Mouse (Mus musculus): ENCODE data around the gene Wipi2.

Gene Wipi2

DNA sequence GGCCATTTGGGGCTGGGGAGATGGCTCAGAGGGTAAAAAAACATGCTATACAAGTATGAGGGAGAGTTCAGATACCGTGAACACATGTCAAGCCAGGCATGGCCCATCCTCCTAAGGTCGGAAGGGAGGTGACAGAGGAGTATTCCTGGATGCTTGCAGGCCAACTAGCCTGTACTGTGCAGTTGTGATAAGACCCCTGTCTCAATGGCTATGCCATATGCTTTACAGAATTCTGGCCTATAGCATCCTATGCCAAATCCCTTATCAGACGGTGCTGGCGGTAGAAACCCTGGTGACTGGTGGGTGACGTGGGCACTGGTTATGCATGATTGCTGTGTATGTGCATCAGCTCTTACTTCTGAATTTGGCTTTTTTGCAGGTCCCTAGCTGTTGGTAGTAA is 10.3 kb downstream of the Wipi2 start:
- DNase-seq = no peak

DNA sequence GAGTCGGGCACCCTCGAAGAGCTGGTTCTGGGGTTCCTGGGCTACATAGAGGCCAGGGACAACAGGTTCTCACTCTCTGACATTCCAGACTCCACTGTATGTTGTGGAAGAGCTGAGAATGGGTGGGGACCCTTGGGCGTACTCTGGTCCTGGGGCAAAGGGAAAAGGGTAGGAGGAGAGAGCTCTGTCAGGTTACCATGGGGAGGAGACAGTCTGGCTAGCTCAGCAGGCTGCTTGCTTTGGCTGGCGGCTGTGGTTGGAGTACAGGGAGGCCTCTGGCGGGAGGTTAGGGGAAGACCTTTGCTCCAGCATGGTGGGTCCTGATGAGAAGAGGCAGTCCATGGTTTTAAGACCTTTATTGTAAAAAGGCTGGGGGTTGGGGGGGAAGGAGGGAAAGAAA is 12.6 kb downstream of the Wipi2 start:
- no peak for DNase-seq

DNA sequence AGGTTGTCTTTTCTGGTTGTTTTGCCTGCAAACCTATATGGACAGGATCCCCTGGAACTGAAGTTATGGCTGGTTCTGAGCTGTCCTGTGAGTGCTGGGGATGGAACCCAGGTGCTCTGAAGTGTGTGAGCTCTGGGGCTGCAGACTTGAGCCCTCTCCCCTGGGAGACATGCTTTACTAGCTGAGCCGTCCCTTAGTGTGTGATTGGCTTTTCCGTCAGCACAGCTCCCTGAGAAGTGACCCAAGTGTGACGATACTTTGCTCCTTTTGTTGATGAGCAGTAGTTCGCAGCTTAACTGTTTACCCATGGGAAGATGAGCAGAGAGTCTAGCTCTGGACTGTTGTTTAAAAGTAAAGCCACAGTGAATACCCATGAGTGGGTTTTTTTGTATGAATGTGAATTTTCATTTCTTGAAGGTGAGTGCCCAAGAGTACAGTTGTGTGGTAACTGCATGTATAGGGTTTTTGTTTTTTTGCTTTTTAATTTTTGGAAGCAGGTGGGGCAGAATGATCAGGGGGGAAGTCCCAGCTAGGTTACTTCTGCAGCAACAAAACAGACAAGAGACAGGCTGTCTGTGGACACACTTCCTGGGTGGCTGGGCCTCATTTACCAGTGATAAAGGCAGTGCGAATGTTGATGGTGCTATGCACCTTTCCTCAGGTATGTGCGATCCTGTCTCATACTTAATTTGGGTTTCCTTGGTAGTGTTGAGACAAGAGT is 14.0 kb downstream of the Wipi2 start:
- DNase-seq = no peak

DNA sequence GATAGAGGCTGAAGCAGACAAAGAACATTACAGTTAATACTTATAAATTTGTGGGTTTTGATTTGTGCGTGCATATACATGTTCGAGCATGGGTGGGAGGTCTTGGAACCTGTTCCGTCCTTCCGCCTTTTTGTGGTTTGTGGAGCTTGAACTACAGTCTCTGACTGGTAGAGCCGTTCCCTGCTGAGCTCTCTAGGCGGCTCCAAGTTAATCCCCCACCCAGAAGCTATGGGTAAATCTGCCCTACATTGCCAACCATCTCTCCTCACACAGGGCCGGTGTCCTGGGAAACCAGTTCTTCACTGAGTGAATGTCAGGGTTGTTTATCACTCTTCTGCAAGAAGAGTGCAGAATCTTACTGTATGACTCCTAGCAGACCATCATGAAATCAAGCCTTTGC is 20.7 kb downstream of the Wipi2 start:
- DNase-seq = no peak

DNA sequence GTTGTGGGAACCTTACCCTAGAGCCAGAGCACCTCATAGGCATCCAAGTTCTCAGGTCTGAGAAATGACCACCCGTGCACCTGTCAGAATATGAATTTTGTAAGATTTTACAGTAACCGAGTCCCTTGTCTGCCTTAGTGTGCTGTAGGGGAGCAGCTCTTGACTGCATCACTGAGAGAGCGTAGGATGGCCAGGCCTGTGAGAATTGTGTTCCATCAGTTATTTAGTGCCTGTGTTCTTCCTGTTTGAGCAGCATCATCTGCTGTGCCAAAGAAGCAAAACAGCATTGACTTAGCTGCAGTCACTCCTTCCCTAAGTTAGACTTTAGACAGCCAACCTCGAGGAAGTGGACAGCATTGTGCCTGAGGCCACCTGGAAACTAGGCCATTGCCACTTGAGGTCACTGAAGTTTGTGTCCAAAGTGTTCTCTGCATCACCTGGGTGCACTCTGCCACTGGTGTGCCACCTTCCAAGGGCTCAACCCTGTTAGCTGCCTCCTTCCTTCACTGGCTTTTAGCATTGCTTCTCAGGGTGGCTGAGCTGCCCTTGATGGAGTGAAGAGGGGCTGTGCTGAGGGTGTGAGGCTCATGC is 22.1 kb downstream of the Wipi2 start:
- no peak for DNase-seq

DNA sequence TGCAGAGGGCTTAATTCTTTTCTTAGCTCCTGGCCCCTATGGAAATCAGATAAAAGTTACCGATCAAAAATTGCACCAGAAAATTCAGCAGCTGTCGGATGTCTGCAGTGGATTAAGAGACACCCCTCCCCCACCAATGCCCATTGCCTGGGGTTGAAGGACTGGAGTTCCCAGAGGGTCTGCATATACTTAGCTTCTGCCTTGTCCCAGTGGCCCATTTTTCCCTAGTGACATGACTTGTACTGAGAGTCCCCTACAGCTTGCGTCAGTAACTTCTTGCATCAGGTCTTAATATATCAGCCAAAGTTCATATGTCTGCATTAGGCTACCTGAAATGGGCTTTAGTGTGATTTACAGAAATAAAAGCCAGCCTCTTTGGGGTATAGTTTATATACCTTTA is 22.9 kb downstream of the Wipi2 start:
- DNase-seq = no peak

DNA sequence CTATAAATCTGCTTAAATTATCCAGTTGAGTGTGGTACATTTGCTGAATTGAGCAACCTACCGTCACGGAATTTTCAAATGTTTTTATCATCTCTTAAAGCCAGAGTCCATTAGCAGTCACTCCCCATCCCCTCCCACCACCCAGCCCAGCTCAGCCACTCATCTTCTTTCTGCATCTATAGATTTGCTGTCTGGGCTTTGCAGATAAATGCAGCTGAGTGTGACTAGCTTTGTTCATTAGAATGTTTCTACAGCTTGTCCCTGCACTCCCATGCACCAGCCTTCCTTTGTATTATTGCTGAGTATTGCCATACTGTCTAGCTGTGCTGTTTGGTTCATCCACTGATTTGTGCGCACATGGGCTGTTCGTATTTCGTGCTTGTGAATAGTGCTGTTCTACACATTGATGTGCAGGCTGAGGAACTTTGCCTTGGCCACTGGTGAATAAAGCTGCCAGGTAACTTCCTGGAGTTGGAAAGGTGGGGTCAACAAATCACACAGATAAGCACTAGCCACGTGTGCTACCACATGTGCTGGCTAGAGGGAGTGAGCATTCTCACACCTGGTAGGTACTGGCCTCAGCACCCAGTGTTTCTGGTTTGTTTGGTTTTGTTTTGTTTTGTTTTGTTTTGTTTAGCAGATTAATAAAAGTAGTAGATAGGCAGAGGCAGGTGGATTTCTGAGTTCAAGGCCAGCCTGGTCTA is 23.4 kb downstream of the Wipi2 start:
- no peak for DNase-seq

DNA sequence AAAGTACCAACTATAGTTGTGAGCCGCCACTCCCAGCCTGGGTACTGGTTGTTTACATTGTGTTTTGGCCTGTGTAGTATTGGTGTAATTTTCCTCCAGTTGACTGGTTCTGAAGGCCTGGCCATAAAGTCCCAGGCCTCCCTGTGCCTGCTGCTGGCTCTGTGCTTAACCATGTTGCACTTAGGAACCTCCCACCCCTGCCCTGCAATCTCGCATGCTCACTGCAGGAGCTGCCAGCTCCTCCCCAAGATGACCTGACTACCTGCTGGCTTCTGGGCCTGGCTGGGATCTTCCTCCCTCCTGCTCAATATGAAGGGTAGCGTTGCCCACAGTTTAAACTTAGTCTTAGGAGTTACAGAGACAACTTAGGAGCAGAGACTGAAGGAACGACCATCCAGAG is 24.8 kb downstream of the Wipi2 start:
- DNase-seq = no peak

DNA sequence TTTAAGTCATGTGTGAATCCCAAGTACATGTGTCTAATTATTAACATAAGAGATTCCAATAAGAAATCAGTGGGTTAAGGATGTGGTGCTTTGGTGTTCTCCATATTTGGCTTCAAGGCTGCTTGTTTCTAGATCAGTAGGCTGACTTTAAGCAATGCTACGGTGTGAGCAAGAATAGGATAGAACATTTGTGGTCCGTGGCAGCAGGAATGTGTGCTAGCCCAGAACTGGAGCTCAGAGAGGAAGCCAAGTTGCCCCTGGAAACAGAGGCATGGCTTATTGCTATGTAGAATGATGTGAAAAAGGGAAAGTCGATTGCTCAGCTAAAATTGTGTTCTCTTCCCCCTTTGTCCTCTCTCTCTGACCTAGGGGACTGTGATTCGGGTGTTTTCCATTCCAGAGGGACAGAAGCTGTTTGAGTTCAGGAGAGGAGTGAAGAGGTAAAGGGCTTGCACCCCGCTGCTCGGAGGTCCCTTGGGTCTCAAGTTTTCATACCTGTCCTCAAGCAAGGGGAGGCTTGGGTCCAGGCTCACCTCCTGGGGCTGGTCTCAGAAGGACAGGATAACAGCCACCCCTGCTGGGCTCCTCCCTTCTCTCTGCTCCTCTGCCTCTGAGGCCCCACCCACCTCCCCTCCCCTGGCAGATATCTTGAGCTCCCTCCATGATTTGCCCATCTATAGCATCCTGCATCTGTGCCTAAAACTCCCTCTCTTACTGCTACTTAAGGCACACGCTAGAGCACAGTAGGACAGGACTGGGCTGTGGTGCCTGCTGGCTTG is 33.3 kb downstream of the Wipi2 start:
- DNase-seq = no peak

DNA sequence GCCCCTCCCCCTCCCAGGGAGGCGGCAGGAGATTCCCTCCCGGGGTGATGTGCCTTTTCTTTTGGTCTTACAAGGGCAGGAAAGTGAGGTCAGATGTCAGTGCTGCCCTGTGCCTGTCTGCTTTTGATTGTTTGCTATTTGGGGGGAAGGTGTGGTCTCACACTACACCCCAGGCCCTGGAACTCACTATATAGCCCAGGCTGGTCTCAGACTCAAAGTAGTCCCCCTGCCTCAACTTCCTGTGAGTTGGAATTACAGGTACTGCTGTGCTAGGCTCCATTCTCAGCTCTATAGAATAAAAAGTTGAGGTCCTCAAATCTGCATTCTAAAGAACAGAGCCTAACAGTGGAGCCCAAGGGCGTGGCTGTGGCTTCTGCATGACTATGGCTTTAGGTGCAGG is 40.4 kb downstream of the Wipi2 start:
- DNase-seq = no peak

DNA sequence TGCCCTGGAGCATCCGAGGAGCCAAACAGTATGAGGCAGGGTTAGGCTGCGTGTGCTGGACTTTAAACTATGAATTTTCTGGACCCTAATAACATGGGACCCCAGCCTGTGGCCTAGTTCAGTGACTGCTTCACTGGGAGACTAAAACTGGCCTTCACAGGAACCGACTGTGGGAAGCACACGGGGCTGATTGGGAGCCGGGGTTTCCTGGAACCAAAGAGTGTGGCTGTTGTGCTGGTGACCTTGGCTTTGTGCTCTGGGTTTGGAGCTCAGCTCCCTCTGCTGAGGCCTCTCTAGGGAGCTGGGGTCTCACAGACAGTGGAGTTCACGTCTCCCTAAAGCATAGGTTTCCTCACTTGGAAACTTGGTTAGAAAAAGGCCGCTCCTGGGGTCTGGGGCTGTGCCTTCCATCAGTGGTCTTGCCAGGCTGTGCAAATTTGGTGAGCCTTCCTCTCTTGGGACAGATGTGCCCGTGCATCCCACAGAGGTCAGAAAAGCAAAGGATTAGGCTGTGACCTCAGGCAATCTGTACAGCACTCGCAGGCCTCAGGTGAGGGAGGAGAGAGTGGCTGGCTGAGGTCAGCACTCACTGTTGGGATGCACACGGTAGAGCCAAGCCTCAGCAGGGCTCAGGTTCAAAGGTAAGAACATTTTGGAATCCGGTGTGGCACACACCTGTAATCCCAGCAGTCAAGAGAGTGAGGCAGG is 41.2 kb downstream of the Wipi2 start:
- no peak for DNase-seq

DNA sequence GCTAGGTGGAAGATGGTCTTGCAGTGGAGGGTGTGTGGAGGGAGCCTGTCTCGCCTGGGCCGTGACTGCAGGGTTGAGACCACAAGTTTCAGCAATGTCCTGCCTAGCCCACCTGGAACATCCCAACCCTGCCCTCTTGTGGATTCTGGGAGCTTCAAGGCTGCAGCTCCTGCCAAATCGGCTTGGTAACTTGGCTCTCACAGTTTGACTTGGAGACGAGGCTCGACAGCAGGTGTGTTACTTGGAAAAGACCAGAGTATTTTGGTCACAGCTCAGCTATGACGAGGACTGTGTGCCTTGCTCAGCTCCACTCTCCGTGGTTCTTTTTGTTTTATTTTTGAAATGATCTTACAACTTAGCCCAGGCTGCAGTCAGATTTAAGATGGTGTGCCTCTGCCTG is 42.2 kb downstream of the Wipi2 start:
- DNase-seq = no peak

DNA sequence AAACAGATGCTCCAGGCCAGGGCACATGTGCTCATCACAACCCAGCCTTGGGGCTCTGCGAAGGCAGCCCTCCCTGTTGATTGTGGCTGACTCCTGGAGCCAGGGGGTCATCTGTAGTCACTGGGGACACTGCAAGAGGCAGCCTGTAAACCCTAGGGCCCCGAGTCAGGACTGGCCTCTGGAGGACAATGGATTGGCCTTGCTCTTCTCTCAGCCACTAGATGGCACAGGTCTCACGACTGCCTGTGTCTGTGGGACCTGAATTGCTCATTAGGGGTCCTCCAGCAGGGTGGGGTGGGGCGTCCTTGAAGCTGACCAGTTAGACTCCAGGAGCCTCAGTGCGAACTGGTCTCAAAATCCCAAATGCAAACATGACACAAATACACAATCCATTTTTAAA is 45.6 kb downstream of the Wipi2 start:
- no peak for DNase-seq

DNA sequence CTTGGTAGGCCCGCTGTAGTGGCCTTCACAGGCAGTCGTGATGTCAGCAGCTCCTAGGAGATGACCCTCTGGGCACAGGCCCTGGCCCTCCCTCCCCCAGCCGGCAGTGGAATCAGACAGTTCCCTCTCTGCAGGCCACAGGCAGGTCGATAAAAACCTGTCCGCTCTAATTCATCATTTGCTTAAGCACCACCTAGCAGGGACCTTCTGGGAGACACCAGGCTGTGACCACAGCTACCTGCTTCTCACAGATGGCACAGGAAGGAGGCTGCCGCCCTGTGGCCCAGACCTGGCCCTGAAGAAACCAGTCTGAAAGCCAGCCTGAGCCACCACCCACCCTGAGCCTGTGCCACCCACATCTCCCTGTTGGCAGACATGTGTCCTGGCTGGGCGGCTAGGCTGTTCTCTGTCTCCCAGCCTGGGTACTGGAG is 50.7 kb downstream of the Wipi2 start:
- DNase-seq = no peak

DNA sequence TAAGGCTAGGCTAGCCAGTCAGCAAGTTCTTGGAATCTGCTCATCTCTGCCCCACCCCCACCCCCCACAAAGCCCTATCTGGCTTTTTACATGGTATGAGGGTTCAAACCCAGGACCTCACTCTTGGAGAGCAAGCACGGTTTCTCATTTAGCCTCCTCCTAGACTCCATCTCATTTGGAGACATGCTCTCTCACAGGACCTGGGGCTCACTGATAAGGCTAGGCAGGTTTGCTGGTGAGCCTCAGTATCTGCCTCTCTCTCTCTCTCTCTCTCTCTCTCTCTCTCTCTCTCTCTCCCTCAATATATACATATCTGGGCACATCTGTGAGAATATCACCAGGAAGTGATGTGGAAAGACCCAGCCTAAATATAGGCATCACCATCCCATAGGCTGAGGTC is 51.6 kb downstream of the Wipi2 start:
- no peak for DNase-seq

DNA sequence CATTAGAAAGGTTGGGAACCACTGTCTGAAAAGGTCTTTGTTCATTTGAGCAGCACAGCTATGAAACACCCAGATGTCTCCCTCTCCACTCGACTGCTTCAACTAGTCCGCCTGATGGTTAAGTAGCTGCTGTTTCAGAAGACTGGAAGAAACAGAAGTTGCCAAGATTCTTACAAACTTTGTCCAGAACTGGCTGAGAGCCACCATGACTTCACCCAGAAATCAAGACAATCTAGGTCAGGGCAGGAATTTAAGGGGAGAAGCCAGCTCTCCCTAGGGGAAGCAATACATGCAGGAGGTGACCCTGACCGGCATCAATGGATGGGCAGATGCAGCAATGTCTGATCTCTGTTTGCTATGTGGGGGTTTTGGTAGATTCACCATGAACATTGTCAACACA is 54.4 kb downstream of the Wipi2 start:
- no peak for DNase-seq

DNA sequence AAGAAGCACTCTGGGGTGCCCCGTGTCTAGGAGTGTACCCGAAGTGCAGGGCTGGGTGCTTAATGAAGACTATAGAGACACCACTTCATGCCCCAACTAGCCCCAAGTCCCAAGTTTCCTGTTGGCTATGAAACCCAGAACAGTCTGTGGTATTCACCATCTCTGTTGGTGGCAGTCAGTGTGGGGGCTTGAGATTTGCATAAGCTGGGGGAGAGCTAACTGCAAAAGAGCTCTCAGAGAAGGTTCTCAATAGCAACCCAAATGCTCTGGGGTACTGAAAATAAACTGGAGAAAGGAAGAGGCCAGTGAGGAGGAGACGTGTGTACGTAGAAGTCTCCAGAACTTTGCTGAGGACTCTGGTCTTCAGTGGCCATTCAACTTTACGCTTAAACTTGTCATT is 55.0 kb downstream of the Wipi2 start:
- DNase-seq = no peak

DNA sequence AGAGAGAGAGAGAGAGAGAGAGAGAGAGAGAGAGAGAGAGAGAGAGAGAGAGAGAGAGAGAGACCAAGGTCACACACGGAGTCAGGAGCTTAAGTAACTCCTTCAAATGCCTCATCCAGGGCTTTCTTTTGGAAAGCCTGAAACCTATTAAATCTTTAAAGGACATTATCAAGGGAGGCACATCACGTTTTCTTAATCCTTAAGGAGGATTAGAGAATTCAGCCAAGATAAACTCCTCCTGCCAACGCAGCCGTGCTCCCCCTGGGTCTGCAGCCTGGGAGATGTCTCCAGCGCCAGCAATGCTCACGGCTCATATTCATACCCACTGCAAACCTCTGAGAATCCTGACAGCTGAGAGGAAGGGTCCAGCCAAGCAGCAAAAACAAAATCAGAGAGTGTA is 61.4 kb downstream of the Wipi2 start:
- DNase-seq = no peak

DNA sequence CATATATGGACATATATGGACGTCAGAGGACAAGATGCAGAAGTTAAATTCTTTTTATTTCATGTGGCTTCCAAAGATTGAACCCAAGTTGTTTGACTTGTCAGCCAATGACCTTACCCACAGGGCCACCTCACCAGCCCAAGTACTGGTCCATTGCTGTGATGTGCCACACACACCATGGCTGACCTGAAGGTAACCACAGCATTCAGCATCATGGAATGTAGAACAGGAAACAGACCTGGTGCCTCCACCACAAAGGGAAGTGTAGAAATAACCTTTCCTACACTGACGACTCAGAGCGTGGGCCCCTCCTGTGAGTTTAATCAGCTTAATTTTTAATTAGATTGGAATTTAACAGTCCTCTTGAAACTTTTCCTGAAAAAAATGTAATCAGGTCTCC is 62.8 kb downstream of the Wipi2 start:
- no peak for DNase-seq

DNA sequence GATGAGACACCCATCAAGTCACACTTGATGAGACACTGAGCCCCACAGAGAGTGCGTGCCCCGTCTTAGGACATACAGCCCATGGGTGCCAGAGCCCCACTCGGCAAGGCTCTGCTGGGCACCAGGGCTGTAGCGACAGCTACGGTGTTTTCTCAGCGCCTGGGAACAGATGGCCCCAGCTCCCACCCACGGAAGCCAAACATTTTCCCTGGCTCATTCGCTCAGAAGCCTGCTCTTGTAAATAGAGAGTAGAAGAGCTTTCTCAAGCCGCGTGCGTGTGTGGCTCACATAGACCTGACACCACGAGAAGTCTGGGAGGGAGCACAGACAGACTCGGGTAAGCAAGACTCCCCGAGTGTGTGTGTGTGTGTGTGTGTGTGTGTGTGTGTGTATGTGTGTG is 64.8 kb downstream of the Wipi2 start, which contains the start of gene Slc29a4:
TSS of gene Slc29a4 (plus strand) at position 265 of the 400 bp plus-strand sequence.
- DNase-seq = no peak

DNA sequence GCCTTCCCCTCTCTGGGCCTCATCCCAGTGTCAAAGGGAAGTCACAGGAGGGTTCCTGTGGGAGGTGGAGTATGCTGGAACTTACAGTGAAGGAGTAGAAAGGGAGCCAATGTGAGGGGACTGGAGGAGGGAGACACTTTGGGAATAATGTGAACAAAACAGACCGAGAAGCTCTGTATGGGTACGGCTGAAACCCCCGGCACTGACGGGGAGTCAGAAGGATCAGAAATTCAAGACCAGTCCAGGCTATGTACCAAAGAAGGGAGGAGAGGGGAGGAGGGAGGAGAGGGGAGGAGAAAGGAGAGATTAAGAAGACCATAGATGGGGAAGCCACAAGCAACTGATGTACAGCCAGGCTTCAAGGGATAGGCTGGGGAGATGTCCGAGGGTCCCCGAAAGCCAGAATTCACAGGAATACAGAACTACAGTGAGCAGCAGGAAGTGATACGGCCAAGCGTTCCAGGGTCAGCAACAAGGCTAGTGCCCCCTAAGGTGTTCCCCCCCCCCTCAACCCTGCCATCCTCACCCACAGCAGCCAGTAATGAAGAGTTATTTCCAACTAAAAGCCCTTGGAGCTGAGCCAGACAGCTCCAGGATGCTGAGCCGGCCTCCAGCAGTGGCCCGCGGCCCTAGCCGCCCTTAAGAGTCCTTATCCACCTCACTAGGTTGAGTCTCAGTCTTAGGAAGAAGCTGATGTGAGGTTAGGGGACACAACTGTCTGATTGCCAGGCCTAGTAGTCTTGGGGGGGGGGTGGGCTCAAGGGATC is 65.7 kb downstream of the Wipi2 start:
- DNase-seq = no peak
